Mouse (Mus musculus): Measurements from ENCODE around the gene Grm5.

The Grm5 gene

DNA sequence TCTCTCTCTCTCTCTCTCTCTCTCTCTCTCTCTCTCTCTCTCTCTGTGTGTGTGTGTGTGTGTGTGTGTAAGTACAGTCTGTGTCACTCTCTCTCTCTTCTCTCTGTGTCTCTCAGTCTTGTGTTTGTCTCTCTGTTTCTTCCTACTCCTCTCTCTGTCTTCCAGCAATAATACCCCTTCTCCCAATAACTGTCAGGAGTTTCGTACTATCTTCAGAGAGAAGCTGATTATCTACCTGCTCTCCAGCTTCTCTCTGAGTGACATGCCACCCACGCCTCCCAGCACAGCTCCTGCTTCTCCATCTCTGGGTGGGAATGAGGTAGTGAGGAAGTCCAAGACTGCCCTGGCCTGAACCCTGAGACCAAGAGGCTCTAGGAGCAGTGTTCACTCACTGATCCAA lies at the start of gene Grm5:
TSS of gene Grm5 (plus strand) at position 301 of the 400 bp plus-strand sequence.
- DNase-seq (ENCODE audit: low read depth, low spot score), result no peak

DNA sequence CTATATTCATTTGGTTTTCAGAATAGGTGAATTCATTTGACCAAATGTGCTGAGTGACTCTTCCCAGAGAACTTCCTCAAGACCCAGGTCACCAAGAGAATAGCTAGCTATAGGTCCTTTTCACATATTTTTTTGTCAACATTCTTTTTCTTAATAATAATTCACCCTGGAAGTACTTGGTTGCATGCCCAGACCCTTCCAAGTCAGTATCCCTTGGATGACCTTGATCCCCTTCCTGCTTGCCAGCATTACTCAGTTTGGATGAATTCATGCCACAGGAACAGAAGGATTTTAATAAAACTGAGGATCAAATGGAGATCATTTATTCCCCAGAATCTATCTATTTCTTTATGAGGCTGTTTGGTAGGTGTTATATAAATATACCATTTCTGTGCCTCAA lies 44.9 kb upstream of the Grm5 start:
- DNase-seq (ENCODE audit: low read depth, low spot score), result no peak

DNA sequence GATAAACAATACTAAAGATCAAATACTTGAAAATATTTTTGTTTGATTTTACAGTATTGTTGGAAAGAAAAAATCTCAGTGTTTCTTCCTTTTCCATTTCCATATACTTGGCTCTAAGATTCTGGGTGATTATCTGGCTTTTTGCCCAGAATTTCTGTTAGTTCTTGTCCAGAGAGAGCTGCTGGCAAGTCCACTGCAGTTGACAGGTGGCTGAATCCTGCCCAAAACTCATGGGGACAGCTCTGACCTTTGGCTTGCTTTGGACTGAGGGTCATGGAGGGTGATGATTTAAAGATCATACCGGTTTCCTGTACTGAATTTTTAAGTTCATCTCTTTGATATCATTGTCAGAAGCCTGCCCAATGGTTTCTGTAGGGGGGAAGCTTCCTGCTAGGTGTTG lies 18.7 kb upstream of the Grm5 start:
- DNase-seq (ENCODE audit: low read depth, low spot score), result no peak

DNA sequence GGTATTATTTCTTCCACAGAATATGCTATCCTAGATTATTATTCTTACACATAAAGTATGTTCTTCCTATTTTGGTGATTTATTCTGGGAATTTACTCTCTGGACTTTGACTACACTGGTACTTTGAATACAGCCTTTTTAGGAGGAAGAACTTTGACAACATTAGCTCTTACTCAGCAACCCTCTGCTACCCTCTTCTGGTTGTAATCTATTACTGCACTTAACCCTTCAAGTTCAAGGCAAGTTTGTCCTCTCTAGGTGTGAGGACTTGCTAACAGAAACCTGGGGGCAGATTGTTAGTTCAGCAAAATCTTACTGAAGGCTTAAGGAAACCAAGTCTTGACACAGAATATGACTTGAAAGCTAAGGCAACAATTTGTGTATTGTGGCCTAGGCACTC lies 17.5 kb upstream of the Grm5 start:
- DNase-seq (ENCODE audit: low read depth, low spot score), result peak; percentile 61

DNA sequence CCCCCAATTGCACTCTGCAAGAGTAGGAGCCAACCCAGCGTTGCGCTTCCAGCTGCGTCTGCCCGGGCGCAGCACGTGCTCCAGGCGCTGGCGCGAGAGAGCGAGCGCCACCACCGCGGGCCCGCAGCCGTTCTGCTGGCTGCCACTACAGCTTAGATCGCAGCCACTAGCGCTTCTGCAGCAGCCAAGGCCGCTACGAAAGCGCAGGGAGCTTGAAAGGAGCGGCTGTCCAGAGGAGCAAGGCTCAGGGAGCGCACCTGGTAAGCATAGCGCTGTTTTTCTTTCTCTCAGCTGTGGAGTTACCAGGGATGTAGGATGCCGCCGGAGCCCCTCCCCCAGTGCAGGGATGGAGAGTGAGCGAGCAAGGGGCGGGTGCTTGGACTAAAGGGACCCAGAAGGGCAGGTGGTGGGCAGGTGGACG lies 323 bp downstream of the Grm5 start:
- DNase-seq (ENCODE audit: low read depth, low spot score), result peak; percentile 44

DNA sequence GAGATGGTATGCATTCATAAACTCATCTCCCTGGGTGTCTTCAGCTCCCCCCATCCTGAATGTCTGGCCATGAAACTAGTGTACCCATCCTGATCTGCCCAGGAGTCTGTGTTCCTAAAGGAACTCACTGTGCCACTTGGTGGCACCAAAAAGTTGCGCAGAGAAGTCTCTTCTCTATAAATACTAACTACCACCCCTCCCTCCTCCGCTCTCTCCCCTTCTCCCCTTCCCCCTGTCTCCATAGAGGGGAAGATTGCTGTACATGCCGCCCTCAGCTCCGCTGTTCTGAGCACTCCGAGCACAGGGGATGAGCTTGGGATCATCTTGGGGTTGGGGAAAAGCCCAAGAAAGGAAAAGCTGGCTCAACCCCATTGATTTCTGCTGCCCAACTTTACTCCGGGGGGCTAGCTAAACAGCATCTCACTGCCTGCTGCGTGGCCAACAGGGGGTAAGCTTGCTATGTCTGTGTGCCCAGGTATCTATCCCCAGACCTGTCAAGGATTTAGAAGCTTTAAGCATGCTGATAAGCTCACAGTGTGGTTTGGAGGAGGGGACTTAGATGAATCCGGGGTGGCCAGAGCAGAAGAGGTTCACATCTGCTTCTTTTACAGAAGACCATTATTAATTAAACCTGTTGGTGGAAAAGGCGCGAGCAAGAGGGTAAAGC lies 2.4 kb downstream of the Grm5 start:
- DNase-seq (ENCODE audit: low read depth, low spot score), result no peak

DNA sequence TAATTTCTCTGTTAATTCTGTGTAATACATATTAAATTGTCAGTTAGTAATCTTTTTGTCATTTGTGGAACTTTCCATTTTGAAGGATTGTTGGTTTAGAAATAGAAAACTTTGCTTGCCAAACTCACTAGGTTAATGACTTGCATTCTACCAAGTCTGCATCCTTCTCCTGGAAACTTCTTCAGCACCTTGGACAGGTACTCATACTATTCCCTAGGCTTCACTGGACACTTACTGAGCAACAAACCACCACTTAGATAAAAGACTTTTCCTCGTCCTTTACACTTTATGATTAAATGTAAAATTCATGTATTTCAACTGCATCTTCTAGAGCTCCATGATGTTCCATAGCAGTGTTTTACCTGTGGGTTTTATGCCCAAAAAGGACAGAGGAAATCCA lies 4.0 kb downstream of the Grm5 start:
- peak; percentile 37 for DNase-seq (ENCODE audit: low read depth, low spot score)

DNA sequence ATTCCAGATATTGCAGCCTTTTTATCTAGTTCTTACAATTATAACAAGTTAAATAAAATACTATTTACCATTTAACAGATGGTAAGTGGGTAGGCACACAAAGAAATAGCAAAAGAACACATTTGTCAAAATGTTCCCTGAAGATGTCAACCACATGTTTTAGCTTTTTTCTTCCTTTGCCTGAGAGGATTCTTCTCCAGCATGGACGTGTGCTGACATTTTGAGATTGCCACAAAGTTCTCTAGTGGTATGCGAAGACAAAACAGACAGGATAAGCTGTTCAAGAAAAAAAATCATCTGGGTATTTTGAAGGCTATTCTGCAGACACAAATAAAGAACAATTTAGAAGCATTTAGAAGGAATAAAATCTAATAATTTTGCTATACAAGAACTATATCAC lies 42.3 kb downstream of the Grm5 start:
- no peak for DNase-seq (ENCODE audit: low read depth, low spot score)

DNA sequence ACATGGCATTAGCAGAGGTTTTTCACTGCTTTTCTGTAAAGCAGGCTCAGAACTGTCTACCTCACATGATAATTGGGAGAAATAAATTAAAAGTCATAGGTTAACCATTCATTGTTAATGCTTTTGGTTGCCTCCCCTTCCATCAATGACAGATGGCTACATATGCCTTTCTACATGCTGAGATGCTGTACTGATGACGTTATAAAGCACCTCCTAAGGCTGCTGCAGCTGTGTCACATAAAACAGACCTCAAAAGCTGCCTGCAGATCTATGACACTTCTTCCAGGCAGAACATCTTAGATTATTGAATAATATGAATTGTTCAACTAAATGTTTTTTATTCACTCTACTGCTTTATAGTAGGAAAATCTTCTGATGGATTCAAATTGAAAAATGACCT lies 51.6 kb downstream of the Grm5 start:
- no peak for DNase-seq (ENCODE audit: low read depth, low spot score)

DNA sequence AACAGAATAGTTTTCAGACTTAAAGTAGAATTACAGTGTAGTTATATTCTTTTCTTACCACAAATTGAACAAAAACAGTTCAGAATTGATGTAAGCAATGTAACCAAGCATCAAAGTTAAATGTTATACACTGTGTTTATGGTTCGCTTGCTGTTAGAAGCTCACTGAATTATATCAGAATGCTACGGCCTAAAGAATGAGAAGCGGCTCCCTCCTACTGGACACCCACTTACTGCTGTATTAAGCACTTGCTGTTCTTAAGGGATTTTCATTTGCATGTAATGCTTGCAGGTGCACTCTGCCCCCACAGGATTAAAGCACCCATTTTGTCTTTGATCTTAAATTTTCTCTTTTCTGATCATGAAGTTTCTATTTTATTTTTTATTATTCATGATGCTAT lies 66.6 kb downstream of the Grm5 start:
- no peak for DNase-seq (ENCODE audit: low read depth, low spot score)

DNA sequence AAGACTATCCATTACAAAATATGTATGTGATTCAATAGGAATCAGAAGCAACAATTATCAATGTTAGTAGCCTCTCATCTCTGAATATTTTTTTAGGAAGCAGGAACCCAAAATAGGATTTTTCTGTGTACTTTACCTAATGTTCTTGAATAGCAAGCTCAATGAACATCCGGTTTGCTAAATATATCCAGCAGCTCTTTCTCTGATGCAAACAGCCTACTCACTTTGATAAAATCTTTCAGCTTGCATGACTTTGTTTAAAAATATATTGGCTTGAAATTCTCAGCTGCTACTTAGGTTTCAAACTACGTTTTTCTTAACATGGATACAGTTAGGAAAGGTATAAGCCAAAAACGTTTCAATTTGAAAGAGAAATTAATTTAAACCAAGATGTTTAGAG lies 77.8 kb downstream of the Grm5 start:
- no peak for DNase-seq (ENCODE audit: low read depth, low spot score)

DNA sequence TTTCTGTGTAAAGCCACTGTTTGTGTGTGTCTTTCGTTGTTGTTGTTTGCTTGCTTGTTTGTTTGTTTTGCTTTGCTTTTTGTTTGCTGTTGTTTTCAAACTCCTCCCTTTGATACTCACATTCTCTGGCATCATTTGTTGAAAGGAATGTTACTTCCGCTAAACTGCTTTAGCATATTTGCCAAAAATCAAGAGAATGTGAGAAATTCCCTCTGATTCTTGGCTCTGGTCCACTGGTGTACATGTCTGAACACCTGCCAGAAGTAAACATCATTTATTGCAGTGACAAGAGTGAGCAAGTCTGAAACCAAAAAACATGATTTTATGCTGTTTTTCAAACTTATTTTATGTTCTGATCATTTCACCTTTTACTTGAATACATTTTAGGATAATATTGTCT lies 80.1 kb downstream of the Grm5 start:
- no peak for DNase-seq (ENCODE audit: low read depth, low spot score)

DNA sequence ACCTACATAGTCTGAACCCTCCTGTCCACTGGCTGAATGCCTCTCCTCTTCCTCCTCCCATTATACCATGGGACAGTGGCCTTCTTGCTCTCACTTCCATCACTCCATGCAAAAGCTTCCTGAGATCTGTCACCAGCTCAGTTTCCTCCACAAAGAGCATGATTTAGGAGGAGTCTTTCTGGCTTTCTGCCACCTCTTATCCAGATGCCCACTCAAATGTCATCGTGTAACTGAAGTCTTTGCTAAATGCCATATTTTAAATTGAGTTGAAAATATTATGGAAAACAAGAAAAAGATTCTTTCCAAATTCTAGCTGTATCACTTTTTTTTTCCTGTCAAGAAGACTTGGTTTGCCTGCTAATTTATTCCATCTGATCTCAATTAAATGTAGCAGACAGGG lies 132.4 kb downstream of the Grm5 start:
- no peak for DNase-seq (ENCODE audit: low read depth, low spot score)

DNA sequence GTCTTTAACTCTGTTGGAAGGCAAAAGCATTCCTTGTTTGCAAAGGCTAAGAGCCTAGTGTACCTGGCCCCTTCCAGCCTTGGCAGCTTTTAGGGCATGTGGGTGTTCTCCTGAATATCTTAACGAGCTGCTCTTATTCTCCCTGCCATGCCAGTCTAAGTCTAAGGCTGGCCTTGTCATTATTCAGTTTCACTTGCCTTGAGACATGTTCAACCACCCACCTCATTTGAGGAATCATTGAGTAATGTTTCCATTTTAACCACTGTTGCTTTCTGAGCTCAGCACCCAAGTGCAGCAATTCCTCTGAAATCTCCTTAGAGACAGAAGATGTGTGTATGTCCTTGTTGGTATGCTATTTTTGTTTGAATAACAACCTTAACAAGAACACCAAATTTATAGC lies 134.7 kb downstream of the Grm5 start:
- no peak for DNase-seq (ENCODE audit: low read depth, low spot score)

DNA sequence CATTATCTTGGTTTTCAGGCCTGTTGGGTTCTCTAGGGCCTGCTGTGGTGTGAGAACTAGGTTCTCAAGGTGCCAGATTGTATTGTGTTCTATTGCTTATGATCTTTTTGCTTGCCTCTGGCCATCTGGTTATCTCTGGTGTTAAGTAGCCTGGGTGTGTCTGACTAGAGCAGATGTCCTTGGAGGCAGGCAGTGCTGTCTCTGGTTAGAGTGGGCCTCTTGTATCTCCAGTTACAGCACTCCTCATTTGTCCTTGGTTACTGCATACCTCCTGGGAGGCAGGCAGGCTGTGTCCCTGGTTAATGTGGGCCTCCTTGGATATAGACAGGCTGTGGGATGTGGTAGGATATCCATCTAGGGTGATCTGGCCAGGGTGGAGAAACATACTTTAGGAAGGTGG lies 150.5 kb downstream of the Grm5 start:
- DNase-seq (ENCODE audit: low read depth, low spot score), result peak; percentile 2

DNA sequence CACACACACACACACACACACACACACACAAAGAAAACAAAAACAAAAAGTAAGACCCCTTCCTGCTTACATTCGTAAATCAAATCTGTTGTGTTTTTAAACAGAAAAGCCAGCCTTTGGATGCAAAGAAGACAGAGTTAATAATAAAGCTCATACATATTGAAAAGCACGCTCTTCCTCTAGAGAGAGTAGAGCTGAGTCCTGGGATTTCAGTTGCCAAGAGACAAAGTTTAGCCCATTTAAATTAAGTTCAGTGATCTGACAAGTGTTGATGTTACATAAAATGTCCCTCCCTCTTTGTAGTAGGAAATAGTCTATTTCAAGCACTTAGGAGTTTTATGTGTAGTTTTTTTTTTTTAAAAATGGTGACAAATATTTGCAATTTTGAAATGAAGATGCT lies 178.0 kb downstream of the Grm5 start:
- DNase-seq (ENCODE audit: low read depth, low spot score), result no peak

DNA sequence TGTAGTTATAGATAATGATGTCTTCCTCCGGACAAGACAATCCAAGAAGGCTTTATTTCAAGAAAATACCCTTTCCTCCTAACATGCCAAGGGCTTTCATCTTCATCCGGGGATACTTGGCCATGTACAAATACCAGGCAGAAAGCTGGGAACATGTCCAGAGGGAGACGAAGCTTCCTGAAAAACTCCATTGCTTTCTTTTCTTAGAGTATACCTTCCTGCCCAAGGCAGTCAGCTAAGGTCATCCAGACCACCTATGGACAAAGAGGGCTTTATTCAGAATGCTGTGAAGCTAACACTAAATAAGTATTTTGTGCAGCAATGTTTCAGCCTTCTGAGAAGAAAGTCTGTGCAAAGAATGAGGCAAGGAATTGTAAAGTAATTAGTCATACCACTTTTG lies 178.4 kb downstream of the Grm5 start:
- DNase-seq (ENCODE audit: low read depth, low spot score), result no peak

DNA sequence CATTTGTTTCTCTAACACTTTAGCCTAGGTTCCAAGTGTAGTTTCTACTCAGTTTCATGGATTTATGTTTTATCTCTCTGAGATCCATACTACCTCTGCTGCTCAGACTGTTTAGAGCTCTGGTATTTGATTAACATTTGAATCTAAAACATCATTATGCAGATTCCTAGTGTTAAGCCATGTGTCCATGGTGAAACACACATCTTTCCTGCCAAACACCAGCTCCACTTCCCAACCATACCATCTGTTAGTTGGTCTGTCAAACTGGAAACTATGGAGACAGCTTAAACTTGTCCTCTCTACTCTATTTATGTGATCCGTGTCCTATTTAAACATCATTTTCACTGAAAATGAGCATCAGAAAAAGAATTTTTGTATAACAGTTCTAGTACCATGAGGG lies 203.6 kb downstream of the Grm5 start:
- no peak for DNase-seq (ENCODE audit: low read depth, low spot score)

DNA sequence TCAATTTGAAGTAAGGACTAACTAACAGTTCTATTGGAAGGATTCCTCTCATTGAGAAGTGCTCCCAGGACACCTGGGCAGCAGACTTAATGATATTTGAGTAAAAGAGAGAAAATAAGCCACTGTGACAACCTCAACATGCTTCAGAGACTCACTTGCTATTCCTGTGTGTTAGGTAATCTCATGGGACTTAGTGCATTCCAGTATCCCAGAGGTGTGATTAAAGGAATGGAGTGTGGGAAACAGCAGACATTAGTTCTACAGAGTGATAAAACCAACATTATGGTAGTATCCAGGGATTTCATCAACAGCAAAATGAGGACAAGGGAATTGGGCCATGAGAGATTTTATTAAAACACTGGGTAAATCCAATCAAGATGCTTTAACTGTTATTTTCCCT lies 205.0 kb downstream of the Grm5 start:
- no peak for DNase-seq (ENCODE audit: low read depth, low spot score)

DNA sequence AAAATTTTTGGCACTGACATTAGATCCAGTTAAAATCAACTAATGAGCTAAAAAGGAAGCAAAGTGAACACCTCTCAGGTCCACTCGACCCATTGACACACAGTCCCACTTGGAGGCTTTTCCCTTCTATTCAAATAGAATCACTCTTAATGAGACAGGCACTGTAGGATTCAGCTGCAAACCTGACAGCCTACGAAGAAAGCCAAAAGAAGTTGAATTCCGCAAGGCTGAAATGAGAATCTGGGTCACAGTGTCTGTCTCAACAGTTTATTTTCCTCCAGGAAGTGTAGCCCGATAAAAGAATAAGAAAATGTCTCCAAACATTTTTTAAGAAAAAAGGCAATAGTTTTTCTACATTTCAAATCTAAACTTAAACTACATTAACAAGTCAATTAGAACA lies 209.9 kb downstream of the Grm5 start:
- DNase-seq (ENCODE audit: low read depth, low spot score), result no peak

DNA sequence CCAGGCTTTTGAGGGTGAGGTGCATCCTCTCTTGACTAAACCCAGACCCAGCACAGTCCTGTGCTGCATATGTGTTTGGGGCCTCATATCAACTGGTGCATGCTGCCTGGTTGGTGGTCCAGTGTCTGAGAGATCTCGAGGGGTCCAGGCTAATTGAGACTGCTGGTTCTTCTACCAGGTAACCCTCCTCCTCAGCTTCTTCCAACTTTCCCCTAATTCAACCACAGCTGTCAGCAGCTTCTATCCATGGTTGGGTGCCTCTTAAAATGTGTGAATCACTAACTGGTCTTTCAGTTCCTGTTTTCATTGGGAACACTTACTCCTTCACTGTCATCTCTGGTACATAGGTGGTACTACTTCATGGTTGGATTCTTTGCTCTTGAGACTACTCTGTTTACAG lies 240.9 kb downstream of the Grm5 start:
- no peak for DNase-seq (ENCODE audit: low read depth, low spot score)

DNA sequence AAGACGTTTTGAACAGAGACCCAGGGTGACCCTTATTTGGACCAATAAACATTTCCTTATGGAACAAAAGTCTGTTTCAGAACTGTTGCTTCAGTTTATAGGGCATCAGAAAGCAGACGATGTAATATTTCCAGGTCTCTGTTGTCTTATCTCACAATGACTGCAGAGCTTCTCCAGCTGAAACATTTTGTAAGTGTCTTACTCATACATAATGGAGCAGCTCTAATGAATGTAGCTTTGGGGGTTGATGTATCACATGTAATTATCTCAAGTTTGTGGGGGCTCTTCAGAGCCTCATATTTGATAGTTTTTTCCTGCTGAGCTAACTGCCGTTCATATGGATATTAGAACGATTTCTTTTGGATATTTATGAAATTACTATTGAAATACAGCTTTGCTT lies 250.7 kb downstream of the Grm5 start:
- DNase-seq (ENCODE audit: low read depth, low spot score), result no peak

DNA sequence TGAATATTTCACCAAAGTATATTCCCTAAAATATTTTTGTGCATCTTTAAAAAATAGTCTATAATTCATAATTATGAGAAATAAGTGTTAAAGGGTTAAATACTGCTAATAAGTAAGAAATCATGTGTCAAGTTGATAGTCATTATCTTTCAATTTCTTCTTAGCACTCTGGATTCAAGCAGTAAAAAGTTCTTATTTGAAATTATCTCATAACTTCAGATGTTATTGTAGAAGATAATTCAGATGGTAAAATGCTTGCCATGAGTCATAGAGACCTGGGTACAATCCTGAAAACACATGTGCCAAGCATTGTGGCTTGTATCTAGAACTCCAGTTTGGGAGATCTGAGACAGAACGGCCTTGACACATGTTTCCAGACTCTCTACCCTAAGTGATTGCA lies 254.6 kb downstream of the Grm5 start:
- no peak for DNase-seq (ENCODE audit: low read depth, low spot score)

DNA sequence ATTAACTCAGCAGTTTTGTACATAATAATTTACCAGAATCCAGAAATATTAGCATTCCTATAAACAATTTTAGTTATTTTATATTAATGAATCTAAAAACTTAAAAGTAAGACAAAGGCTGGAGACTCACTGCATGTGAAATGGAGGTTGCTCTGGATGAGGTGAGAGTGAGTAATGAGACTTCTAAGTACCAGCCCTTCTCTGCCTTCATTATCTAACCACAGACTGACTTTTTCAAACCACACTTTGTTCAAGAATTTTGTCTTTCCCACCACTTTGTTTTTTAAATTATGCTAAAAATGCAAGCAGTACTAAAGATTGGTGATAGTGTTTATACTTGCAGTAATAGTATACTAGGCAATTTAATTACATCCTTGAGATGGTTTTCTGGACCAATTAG lies 259.5 kb downstream of the Grm5 start:
- no peak for DNase-seq (ENCODE audit: low read depth, low spot score)

All from ZHBTc4 (cell line).